Mouse (Mus musculus) embryonic facial prominence, embryonic 13.5 days (tissue): ENCODE data around the gene Gm34653. TPM values are rescaled to one million over a fixed set of nuclear protein-coding genes. Genes with fewer than 3 reads are reported as not detected.
A peak's percentile ranks its signal among the peaks of the same experiment; 100 is the strongest.
"Not testable (repeated sequence)": the region's sequence is repeated elsewhere in the genome, so short reads cannot be mapped to it uniquely, and the experiment has no call there.

Experiments used
- ATAC-seq: fragments of 200-750 bp; cut with Nextera tagmentation; 2 replicates; pipeline ENCODE4 v1.8.0; 2017; ENCODE audit warnings: low read depth; ENCODE audit not compliant: insufficient number of reproducible peaks, insufficient read depth, low FRiP score, low TSS enrichment
- H3K27ac ChIP-seq: fragments of 300-500 bp; sonication (generic); 2 replicates; pipeline ENCODE4 v1.5.1; 2015; ENCODE audit warnings: moderate library complexity, mild to moderate bottlenecking, inconsistent platforms
- H3K27me3 ChIP-seq: fragments of 300-500 bp; sonication (generic); 2 replicates; pipeline ENCODE4 v1.6.1; 2015; ENCODE audit warnings: mild to moderate bottlenecking, inconsistent platforms
- H3K36me3 ChIP-seq: fragments of 300-500 bp; sonication (generic); 2 replicates; pipeline ENCODE4 v1.6.1; 2015; ENCODE audit warnings: mild to moderate bottlenecking, inconsistent platforms
- H3K4me1 ChIP-seq: fragments of 300-500 bp; sonication (generic); 2 replicates; pipeline ENCODE4 v1.6.1; 2015; ENCODE audit warnings: inconsistent platforms
- H3K4me2 ChIP-seq: fragments of 300-500 bp; sonication (generic); 2 replicates; pipeline ENCODE4 v1.6.1; 2015; ENCODE audit warnings: moderate library complexity, mild to moderate bottlenecking, inconsistent platforms
- H3K4me3 ChIP-seq: fragments of 300-500 bp; sonication (generic); 2 replicates; pipeline ENCODE4 v1.5.1; 2015; ENCODE audit warnings: mild to moderate bottlenecking, inconsistent platforms
- H3K9ac ChIP-seq: fragments of 300-500 bp; sonication (generic); 2 replicates; pipeline ENCODE4 v1.6.1; 2015; ENCODE audit warnings: mild to moderate bottlenecking, inconsistent platforms
- H3K9me3 ChIP-seq: fragments of 300-500 bp; sonication (generic); 2 replicates; pipeline ENCODE4 v1.6.1; 2016; ENCODE audit warnings: inconsistent platforms
- WGBS: fragments of 180-500 bp; shearing (Covaris S2); methylation state at CpG from one replicate; pipeline ENCODE4 v1.1.7; 2015; ENCODE audit warnings: mixed read lengths; 5-methylcytosine and 5-hydroxymethylcytosine counted together
- polyA plus RNA-seq: library from polyadenylated mRNA; unstranded; fragments of >200 nt; fragmentation: Nextera tagmentation; extraction: Ambion mirVana; gene quantifications from 2 replicates; pipeline ENCODE4 v1.2.1, GENCODE M21; 2015

Gm34653 gene
- polyA plus RNA-seq = 0.15 TPM in 1 of 2 replicates, not detected in the other

- H3K36me3 ChIP-seq, H3K4me3 ChIP-seq, H3K9ac ChIP-seq, H3K9me3 ChIP-seq, H3K4me1 ChIP-seq, H3K27me3 ChIP-seq, H3K27ac ChIP-seq, ATAC-seq, H3K4me2 ChIP-seq: not testable (repeated sequence)
- 66% methylated on average over 11 of the region's 11 CpGs for WGBS
These were observed at the start of gene Gm34653 for GRCm38 (mm10) chr2:34832766-34833457. Gene Gm34653, plus strand, starts transcription at chr2:34833007.

GRCm38 (mm10) chr2:34783064-34784020 lies 49.5 kb upstream of the Gm34653 start:
- no peak overlapping the region for H3K9ac ChIP-seq
- ATAC-seq = no peak
- no peaks in the 10 kb centered on the region for H3K4me1 ChIP-seq
- no peak overlapping the region for H3K4me3 ChIP-seq
- H3K27ac ChIP-seq = no peak overlapping the region
- 92% methylated on average over 14 of the region's 14 CpGs for WGBS
- no peaks in the 10 kb centered on the region for H3K9me3 ChIP-seq
- no peaks in the 10 kb centered on the region for H3K27me3 ChIP-seq
- peaks cover 84% of the 10 kb centered on the region for H3K36me3 ChIP-seq
- no peak overlapping the region for H3K4me2 ChIP-seq

- Histone ChIP-seq H3K4me2 (no peak overlapping the region), H3K4me1 (no peaks in the 10 kb centered on the region), H3K36me3 (peaks cover 77% of the 10 kb centered on the region), H3K9me3 (no peaks in the 10 kb centered on the region), H3K27me3 (no peaks in the 10 kb centered on the region), H3K9ac (no peak overlapping the region), H3K4me3 (no peak overlapping the region), H3K27ac (no peak overlapping the region)
- 81% methylated on average over 2 of the region's 2 CpGs for WGBS
- ATAC-seq = no peak
These were observed 48.7 kb upstream of the Gm34653 start for GRCm38 (mm10) chr2:34784085-34784484.

- no peak for ATAC-seq
- Histone ChIP-seq H3K27me3 (no peaks in the 10 kb centered on the region), H3K36me3 (peaks cover 57% of the 10 kb centered on the region), H3K9me3 (no peaks in the 10 kb centered on the region), H3K4me1 (no peaks in the 10 kb centered on the region), H3K4me3 (no peak overlapping the region), H3K4me2 (no peak overlapping the region), H3K9ac (no peak overlapping the region), H3K27ac (no peak overlapping the region)
- WGBS = 86% methylated on average over 8 of the region's 8 CpGs
These were observed 42.5 kb upstream of the Gm34653 start for GRCm38 (mm10) chr2:34790282-34790681.

GRCm38 (mm10) chr2:34792543-34792942 lies 40.3 kb upstream of the Gm34653 start:
- H3K4me2 ChIP-seq, H3K9me3 ChIP-seq, H3K4me1 ChIP-seq, H3K27ac ChIP-seq, H3K27me3 ChIP-seq, H3K9ac ChIP-seq, ATAC-seq, H3K4me3 ChIP-seq: not testable (repeated sequence)
- WGBS = 86% methylated on average over 2 of the region's 2 CpGs
- H3K36me3 ChIP-seq = peaks cover 49% of the 10 kb centered on the region

- 93% methylated on average over 2 of the region's 2 CpGs for WGBS
- peaks cover 43% of the 10 kb centered on the region for H3K36me3 ChIP-seq
- ATAC-seq = no peak
These were observed 38.3 kb upstream of the Gm34653 start for GRCm38 (mm10) chr2:34794511-34794910.

GRCm38 (mm10) chr2:34795426-34795825 lies 37.4 kb upstream of the Gm34653 start:
- H3K4me3 ChIP-seq = no peak overlapping the region
- H3K27me3 ChIP-seq = no peaks in the 10 kb centered on the region
- H3K27ac ChIP-seq = no peak overlapping the region
- H3K36me3 ChIP-seq = peaks cover 34% of the 10 kb centered on the region
- H3K4me2 ChIP-seq = no peak overlapping the region
- no peaks in the 10 kb centered on the region for H3K9me3 ChIP-seq
- H3K4me1 ChIP-seq = peaks cover 10% of the 10 kb centered on the region; the same call in 1 of the 2 replicates
- H3K9ac ChIP-seq = no peak overlapping the region
- ATAC-seq = no peak
- WGBS = 86% methylated on average over 7 of the region's 7 CpGs

More at GRCm38 (mm10) chr2:34794511-34794910, 38.3 kb upstream of the Gm34653 start:
- Histone ChIP-seq H3K9me3 (no peaks in the 10 kb centered on the region), H3K27me3 (no peaks in the 10 kb centered on the region), H3K4me1 (0 out of 2 replicates have a peak, but pooled peaks cover 4% of the 10 kb centered on the region), H3K27ac (no peak overlapping the region), H3K4me2 (no peak overlapping the region), H3K9ac (no peak overlapping the region), H3K4me3 (no peak overlapping the region)

- Histone ChIP-seq H3K36me3 (peaks cover 19% of the 10 kb centered on the region), H3K9ac (peak within 1 kb of the TSS; percentile 77), H3K9me3 (no peaks in the 10 kb centered on the region), H3K4me3 (peak within 1 kb of the TSS; percentile 60), H3K27ac (peak within 1 kb of the TSS; percentile 86), H3K4me2 (peak within 1 kb of the TSS; percentile 76), H3K27me3 (no peaks in the 10 kb centered on the region), H3K4me1 (peaks cover 23% of the 10 kb centered on the region)
- 3% methylated on average over 44 of the region's 44 CpGs for WGBS
- peak; percentile 74 for ATAC-seq
These were observed 33.2 kb upstream of the Gm34653 start, which contains the start of gene Rabepk for GRCm38 (mm10) chr2:34799357-34800256. Gene Rabepk, minus strand, starts transcription at chr2:34799912.

- no peak for ATAC-seq
- peak overlapping the region; percentile 60 for H3K4me3 ChIP-seq
- peak overlapping the region; percentile 76 for H3K4me2 ChIP-seq
- H3K9ac ChIP-seq = 0 out of 2 replicates have a peak overlapping the region, but pooled peaks have one; percentile 77
- peaks cover 23% of the 10 kb centered on the region for H3K4me1 ChIP-seq
- H3K9me3 ChIP-seq = no peaks in the 10 kb centered on the region
- no peaks in the 10 kb centered on the region for H3K27me3 ChIP-seq
- H3K36me3 ChIP-seq = peaks cover 14% of the 10 kb centered on the region
- 79% methylated on average over 7 of the region's 7 CpGs for WGBS
- peak overlapping the region; percentile 86 for H3K27ac ChIP-seq
These were observed 32.4 kb upstream of the Gm34653 start for GRCm38 (mm10) chr2:34800371-34800770.

- ATAC-seq = peak; percentile 94
These were observed 31.0 kb upstream of the Gm34653 start for GRCm38 (mm10) chr2:34801516-34802482.

More at GRCm38 (mm10) chr2:34801516-34802482, 31.0 kb upstream of the Gm34653 start:
- Histone ChIP-seq H3K9ac (peak overlapping the region; percentile 90), H3K4me3 (peak overlapping the region; percentile 69), H3K4me1 (peaks cover 23% of the 10 kb centered on the region), H3K9me3 (no peaks in the 10 kb centered on the region), H3K4me2 (peak overlapping the region; percentile 45), H3K27ac (peak overlapping the region; percentile 92), H3K36me3 (peaks cover 16% of the 10 kb centered on the region), H3K27me3 (no peaks in the 10 kb centered on the region)
- WGBS = 4% methylated on average over 39 of the region's 39 CpGs
